Mouse (Mus musculus): ENCODE data around the gene Efhb.

Gene Efhb

DNA sequence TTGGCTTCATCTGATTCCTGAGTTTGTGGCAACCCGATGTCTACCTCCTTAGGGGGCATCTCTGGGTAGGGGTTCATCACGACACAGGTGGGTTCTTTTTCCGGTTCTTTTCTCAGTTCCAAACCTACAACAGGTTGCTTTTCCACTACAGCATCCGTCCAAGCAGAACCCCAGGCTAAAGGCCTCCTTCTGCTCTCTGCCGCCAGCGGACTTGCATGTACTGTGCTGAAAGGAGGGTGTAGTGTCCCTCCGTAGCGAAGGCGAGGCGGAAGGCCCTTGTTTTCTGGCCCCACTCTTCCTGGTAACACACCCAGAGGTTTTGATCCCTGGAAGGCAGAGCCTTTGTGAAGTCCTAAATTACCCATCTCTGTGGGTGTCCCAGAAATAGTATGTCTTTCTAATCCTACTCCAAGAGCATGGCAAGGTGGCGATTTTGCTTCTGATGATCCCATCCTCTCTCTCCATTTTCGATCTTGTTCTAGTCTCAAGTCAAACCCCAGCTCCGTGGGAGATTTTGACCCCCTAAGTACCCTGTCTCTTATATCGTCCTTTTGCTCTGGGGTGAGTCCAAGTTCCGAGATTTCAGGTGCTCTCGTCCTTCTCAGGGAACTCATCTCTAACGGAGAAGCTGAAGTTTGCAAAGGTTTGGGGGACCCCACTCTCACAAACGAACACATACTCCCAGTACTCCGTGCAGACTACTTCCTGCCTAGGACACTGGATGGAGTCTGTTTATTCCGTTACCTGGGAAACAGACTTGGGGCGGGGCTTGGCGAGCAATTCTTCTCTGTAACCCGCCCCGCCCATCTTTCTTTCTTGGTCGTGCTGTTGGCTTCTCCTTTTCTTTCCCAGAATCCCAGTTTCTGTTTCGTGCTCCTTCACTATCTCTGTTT is at the start of gene Efhb:
Gene Efhb, minus strand, starts transcription at position 719 of the 893 bp plus-strand sequence.
- peak; percentile 60 for DNase-seq

DNA sequence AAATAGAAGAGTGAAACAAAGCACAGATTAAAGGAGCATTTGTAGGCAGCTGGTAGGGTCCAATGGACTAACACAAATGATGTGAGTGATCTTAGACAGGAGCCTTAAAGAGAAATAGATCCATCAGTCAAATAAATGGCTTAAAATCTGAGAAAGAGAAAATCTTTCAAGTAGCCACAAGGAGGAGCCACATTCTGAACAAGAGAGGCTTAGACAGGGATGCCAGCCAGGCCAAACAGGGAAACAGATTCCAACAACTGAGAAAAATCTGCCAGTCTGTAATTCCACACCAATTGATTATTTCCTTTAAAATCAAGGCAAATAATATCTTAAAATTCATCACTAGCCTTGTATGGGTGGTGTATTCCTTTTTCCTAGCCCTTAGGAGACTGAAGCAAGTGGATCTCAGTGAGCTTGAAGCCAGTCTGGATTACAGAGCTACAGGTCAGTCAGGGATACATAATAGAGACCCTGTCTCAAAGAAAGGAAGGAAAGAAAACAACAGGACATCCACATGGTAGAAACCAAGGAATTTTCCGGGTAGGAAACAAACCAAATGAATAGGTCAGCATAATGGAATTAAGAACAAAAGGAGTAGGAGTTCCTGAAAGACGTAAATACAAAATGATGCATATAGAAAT is 49.3 kb upstream of the Efhb start:
- peak; percentile 67 for DNase-seq

DNA sequence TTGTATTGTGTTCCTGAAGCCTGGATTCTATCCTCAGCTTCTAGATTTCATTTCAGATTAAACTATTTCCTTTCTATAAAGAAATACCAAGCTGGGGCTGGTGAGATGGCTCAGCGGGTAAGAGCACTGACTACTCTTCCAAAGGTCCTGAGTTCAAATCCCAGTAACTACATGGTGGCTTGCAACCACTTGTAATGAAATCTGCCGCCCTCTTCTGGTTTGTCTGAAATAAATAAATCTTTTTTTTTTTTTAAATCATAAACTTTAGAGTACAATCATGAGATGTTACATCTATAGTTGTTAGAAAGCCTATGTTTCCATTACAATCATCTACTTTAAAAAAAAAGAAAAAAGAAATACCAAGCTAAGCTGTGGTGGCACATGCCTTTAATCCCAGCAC is 39.8 kb upstream of the Efhb start:
- DNase-seq: no peak

DNA sequence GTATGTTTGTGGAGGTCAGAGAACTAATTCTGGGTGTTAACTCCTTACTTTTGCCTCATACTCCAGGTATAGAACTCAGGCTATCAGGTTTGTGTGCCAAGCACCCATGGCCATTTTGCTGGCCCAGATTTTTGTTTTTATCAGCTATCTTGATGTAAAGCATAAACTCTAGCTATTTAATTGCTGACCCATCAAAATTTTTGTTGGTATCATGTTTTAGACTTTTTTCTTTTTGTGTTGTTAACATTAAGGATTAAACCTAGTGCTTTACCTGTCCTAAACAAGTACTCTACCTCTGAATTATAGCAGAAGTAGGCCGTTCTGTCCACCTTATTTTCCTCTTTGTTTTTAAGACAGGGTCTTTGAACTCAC is 25.9 kb upstream of the Efhb start:
- no peak for DNase-seq

DNA sequence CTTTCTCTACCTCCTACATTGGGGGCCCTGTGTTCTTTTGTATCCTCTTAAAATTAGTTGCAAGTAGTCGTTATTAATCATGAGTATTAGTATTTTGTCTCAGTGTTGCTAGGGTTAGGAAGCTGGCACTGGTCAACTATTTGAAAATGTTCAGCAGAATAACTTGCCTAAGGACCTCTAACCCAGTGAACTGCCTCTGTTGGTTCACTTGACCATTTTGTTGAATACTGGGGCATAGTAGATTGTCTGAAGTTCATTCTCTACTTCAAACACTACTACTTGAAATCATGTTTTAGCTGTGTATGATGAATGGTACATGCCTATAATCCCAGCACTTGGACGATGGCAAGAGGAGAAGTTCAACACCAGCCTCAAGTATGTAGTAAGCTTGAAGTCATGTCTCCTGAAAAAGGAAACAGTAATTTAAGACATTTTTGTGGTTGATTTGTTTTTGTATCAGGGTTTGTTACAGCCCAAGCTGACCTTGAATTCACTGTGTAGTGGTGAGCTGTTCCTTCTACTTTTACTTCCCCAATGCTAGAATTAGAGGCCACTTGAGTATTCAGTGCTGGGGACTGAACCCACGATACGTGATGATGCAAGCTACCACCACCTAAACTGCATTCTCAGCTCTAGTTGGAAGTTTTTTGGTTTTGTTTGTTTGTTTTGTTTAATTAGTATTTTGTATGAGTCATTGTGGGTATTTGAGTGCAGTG is 25.3 kb upstream of the Efhb start:
- no peak for DNase-seq

DNA sequence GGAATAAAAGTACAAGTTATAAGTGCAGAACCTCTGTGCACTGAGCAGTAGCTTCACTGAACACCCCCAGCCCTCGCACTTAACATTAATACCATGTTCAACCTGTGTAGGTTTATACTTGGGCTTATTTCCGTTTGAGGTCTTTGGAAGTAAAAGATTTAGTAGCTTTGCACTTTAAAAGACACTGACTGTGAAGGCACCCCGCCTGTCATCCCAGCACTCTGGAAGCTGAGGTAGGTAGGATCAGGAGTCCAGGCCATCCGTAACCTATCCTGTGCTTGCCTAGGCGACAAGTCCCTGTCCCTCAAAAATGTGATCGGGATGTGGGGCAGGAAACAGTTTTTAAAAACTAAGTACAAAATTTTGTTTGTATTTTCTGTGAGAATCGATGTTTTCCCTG is 17.3 kb upstream of the Efhb start:
- no peak for DNase-seq

DNA sequence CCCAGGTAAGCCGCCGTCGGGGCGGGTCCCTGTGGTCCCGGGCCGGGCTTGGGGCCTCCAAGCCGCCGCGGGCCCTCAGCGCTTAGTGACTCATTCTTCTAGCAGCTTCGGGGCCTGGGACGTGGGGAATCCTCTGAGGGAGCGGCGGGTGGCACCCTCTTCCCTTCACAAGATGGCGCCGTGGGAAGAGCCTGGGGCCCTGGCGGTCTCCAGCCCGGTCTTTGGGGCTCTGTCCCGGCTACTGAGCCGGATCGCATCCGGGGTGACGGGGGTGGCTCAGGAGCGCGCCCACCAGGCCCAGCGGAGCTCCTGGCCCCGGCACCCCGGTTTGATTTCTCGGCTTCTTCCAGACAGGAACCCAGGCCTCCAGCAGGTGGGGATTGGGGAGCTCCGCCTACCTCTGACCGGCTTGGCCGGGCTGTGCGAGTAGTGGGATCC is 16.5 kb upstream of the Efhb start:
- peak; percentile 52 for DNase-seq

DNA sequence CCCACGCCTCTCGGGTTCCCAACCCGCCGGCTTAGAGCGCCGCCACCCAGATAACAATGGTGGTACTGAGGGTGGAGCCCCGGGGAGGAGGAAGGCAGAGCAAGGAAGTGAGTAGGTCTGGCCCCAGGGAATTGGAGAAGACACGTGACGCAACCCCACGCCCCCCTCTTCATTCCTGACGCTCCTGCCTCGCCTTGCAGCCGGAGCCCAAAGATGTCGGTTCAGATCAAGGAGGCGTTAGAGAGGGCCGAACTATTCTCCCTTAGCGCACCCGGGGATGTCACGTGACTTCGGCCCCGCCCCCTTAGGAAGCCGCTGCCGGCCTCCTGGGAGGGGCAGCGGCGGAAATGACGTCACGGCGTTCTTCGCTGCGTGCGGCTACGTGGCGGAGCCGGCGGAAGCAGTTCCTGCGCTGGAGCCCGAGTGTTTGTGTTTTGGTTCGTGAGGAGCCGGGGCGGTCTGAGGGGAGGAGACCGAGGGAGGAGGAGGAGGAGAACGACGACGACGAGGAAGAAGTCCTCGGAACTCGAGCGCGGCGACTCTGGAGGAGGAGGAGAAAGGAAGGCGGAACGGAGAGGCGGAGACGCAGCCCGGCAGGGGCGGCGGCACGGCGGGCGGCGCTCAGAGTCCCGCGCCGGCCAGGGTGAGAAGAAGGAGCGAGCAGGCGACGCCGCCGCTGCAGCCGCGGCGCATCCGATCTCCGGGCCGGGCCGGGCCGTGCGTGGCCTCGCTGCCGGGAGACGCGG is 15.9 kb upstream of the Efhb start, which contains the start of gene Rab5a:
Gene Rab5a, plus strand, starts transcription at position 377 of the 746 bp plus-strand sequence.
- DNase-seq: peak; percentile 98

DNA sequence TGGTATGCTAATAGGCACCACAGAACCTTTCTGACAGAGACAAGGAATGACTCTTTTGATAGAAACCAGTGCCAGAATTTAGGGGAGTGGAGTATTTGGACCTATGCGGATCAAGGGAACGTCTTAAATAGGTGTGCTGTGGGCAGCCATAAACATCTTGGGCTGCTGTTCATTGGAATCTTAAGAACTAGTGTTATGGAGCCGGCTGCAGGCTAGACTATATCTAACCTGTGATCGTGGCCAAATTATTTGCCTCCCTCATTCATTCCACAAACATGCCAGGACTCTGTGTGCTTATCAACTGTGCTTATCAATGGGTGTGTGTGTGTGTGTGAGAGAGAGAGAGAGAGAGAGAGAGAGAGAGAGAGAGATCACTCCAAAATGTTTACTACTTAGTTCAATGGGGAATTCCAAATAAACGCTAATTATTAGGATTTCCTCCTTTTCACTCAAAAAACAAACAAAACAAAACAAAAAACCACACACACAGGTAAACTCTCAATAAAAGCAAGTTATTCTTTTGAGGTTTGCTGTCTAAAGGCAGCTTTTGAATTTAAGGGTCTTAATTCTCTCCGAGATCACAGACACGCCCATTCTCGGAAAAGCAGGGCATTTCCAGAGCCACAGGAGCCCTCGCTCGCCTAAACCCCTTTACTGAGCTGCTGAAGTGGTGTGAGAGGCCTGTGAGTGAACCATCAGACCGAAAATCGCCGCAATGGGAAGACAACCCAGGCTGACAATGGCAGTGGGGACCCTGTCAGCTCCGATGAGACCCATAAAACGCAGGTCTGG is 15.1 kb upstream of the Efhb start:
- DNase-seq: peak; percentile 45

DNA sequence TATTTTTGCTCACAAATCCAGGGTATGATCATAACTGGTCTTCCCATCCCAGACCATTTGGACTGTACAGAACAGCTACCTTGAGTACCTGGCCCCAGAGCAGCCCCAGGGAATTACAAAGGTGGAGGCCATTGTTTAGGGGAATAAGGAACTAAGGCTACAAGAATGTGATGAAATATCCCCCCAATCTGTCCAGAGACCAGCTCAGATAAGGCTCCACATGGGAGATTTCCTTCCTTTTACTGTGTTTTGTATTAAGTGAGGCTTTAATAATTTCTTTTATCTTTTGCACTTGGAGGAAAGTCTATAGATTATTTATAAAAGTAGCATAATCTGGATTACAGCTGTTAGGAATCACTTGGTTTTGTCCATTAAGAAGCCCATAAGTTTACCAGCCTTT is 5.6 kb upstream of the Efhb start:
- DNase-seq: no peak

DNA sequence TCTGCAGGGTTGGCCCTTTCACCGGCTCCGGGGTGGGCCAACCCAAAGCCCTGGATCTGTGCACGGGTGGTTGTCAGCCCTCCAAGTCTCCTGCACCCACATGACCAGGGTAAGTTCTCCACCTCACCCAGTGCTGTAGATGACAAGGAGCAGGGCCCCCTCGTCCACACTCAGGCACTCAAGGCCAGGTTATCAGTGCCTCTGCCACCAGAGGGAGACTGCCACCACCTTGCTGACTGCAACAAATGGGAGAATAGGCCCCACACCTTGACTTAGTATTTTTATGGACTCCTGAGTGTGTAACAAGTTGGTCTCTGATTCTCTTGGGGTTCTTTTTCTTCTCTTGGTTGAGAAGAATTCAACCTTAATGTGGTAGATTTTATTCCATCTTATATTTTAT is 2.4 kb upstream of the Efhb start:
- DNase-seq: no peak

DNA sequence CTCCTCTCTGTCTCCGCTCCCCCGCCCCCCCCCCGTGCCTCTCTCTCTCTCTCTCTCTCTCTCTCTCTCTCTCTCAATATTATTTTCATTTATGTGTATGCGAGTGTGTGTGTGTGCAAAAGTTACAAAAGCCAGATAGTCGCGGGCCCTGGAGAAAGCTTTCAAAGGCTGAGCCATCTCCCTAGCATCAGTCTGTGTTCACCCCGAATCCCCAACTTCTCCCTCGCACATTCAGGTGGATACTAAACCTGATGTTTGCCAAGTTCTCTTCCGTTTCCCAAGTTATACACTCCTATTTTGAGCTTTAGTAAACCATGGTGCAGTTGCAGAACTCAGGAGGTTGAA is 347 bp upstream of the Efhb start:
- no peak for DNase-seq

DNA sequence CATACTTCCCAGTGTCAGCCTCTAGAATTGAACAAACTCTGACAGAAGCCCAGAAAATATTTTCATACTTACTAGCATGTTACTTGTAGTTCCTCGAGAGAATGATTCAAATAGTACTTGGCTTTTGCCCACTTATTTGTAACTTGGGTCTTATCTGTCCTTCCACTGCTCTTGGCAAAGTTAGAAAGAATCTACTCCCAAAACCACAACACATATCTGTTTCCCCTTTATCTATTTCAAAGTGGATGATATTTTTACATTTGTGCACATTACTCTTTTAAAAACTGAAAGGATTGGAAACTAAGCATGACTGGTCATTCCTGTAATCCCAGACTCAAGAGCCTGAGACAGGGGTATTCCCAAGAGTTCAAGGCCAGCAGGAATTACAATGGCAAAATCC is 6.4 kb downstream of the Efhb start:
- DNase-seq: no peak

DNA sequence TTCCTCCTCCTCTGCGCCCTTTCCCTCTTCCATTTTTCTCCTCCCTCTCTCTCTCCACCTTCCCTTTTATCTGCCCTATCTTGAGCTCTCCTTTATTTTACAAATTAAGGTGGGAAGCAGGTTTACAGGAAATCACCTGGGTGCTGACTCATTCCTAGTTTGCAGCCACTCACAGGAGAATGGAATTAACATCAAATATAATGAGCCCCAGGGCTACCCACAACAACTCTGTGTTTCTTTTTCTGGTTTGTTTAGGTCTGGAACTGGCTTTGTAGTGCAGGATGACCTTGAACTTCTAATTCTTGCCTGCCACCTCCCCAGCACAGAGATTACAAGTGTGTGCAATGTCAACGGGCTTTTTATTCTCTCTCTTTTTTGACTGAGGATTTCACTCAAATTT is 7.0 kb downstream of the Efhb start:
- DNase-seq: no peak

DNA sequence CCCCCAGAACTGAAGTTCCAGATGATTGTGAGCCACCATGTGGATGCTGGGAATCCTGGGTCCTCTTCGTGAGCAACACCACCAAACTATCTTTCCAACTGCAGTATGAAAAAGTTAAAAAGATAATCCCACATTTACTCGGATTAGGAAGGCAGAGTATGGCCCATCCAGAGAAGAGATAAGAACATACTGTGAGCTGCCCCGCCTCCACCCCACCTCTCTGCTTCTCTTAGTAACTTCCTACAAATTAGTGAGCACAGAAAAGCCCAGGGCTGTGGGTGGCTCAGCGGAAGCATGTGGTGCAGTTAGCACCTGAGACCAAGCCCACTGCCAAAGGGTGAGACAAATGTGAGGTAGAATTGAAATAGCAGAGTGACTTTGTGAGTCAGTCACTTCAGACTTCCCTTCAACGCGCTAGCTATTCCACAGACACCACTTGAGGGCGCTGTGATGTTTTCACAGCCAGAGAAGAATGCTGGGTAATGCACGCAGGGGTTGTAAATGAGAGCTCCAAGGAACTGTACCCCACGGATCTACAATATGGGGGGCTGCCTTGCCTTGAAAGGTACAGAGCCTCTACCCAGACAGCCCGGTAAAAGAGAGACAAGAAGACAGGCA is 60.3 kb downstream of the Efhb start:
- peak; percentile 1 for DNase-seq

DNA sequence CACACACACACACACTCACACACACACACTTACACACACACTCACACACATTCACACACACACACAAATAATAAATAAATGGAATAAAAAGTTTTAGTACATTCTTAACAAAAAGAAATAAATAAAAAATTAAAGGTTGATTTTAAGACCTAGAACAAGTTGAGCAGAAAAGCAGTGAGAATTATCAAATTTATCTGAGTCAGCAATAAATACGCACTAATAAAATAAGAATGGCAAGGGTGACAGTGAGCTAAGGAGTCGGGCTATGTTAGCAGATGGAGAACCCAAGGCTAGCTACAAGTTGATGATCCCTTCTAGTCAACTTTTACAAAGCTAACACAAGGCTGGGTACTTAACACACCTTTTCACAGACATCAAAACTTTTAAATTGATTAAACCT is 69.9 kb downstream of the Efhb start:
- no peak for DNase-seq

DNA sequence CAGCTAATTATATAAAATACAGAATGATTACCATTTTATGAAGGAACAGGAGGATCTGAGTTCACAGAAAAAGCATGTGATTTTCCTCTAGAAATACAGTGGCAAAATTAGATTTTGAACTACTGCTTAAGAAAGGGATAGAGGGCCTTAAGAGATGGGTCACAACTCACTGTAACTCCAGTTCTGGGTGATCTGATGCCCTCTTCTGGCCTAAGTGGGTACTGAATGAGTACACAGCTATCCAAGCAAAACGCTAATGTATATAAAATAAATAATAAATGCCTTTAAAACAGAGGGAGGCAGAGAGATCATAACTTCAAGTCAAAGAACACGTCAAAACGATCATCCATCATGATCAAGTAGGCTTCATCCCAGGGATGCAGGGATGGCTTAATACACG is 73.6 kb downstream of the Efhb start:
- DNase-seq: peak; percentile 10

DNA sequence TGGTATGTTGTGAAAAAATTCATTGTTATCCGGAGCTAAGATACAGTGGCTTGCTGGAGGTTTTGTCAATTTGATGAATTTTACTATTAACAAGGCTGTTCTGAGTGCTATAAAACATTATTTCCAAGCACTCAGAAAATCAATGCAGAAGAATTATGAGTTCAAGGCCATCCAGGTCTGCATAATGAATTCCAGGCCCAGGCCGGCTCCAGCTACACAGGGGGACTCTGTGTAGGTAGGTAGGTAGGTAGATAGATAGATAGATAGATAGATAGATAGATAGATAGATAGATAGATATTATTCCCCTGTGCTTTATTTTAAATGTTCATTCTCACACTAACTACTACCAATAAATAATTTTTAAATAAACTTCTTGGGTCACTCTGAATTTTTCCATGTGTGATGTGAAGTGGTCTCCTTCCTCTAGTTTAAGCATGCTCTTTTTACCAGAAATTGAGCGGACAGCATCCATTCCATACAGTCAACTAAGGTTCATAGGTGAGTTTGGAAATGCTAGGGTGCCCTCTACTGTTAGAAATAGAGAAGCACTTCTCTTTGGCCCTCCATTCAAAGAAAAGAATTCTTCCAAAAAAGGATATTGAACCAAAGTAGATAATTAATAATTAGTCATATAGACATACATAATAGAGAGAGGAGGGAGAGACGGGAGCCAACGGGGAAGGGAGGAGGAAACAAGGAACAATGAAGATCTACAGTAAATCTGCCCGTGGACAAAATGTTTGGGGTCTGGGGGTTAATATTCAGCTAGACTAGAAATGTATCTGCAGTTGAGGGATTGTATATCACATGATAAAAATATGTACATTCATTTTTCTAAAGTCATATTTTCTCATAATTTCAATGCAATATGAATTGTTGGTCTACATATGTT is 75.3 kb downstream of the Efhb start:
- peak; percentile 9 for DNase-seq

DNA sequence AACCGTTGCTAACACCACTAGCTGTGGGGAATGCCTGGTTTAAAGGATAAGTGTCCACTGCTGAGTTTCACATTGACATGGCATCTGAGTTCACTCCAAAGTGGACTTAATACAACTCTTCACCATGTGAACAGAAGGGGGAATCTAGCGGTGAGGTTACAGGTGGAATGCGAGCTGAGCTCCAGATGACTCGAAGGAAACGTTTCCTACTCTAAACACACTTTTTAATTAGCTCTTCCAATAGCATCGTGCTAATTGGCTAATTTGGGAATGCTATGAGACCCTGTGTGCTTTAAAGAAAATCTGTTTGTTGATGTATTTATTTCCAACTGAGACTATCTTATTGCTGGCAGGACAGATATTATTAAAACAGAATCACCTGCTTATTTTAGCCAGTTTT is 76.3 kb downstream of the Efhb start:
- no peak for DNase-seq

DNA sequence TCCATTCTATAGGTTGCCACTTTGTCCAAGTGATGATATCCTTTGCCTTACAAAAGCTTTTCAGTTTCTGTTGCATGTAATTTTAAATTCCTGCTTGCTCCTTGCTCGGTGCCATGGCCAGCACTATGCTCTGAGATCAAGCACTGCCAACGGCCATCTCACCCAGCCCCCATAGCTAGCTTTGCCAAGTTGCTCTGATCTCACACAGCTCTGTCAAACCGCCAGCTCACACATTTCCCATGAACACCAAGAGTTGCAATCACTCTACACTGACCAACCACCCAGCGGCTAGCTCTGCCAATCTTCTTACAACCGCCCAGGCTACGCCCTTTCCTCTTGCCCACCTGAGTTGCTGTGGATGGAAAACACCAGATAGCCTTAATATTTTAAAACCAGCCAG is 99.0 kb downstream of the Efhb start:
- DNase-seq: no peak

Data from cerebellum, adult 9-10 months (tissue).